ENCODE assay signal across 23 mouse cellular contexts in the genomic region with DNA sequence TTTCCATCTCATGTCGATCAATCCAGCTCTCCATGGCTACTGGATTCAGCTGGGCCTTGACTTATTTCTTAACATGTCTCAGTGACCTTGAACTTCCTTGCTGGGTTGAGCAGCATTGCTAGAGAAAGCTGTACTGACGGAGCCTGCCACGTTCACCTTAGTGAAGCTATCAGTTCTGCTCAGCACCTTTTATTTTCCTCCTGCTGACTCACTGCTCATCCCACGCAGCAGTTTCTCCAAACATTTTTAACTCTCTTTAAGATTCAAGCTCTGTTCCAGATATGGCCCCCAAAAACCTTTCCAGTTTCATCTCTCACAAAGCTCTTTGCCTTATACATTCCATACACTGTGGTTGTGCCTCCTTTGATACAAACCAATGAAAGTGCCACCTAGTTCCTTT.
DNase-seq lines count a peak whose midpoint lies in the region; TF ChIP-seq lines count a peak whose summit lies in the region.
"Had no signal": no experiment of that assay in that cellular context is flagged by ENCODE, and none has a peak within 500 bp of the region (broad histone marks: within the 10 kb centered on the region; RNA-seq: fewer than 3 reads in every experiment).

No protein-coding gene starts in this region.

- H3K27ac ChIP-seq in left cerebral cortex, adult 2 months = peak overlapping the region; percentile 68
- H3K27ac ChIP-seq: embryonic facial prominence, embryonic 15.5 days; heart, embryonic 15.5 days; hindbrain, embryonic 13.5 days; layer of hippocampus, adult 2 months; limb, embryonic 15.5 days; liver, embryonic 15.5 days; lung, embryonic 15.5 days had no signal

- TF ChIP-seq CTCF in left cerebral cortex, adult 2 months (IDR thresholded peaks at IDR 0.05) = no peak

- peak; percentile 14 to 41 for DNase-seq in adrenal gland, adult (ENCODE audit: inconsistent age in 2 of 2, low spot score in 1 of 2)
- no peak for DNase-seq in adrenal gland, postnatal 10 days
- peak; percentile 33 for DNase-seq in left cerebral cortex, adult 11 months (ENCODE audit: low spot score)
- no peak for DNase-seq in left cerebral cortex, postnatal 10 days (ENCODE audit: extremely low spot score in 1 of 2, low spot score in 2 of 2)
- peak; percentile 32 to 43 for DNase-seq in left cerebral cortex, adult 2 months (ENCODE audit: extremely low spot score in 1 of 2, low spot score in 2 of 2)
- DNase-seq in right cerebral cortex, postnatal 25 days = peak; percentile 38
- no peak for DNase-seq in layer of hippocampus, adult 9-11 months
- no peak for DNase-seq in kidney, postnatal 25 days
- DNase-seq: cerebellum, adult 9-10 months; heart, postnatal 36 days; kidney, adult 18-20 months; kidney, postnatal 14 days; layer of hippocampus, postnatal 36 days; lung, postnatal 36 days; midbrain, embryonic 14.5 days had no signal

- intact Hi-C loops in left cerebral cortex, postnatal 10 days (cut with DNase I) = no loop called here
- intact Hi-C loops in left cerebral cortex, adult 2 months (cut with DNase I) = no loop called here

- no peak overlapping the region for H3K4me3 ChIP-seq in left cerebral cortex, adult 2 months
- H3K4me3 ChIP-seq: embryonic facial prominence, embryonic 15.5 days; heart, embryonic 15.5 days; hindbrain, embryonic 13.5 days; layer of hippocampus, adult 2 months; limb, embryonic 15.5 days; liver, embryonic 15.5 days; lung, embryonic 15.5 days; megakaryocyte, embryonic 14.5 days had no signal

Comparison
In these comparisons a context has a peak if more than half of its experiments do, and no peak if none do; other contexts are left out.
1. DNase-seq: peak in adrenal gland, adult (2 of 2), left cerebral cortex, adult 11 months (single experiment), left cerebral cortex, adult 2 months (2 of 2) and right cerebral cortex, postnatal 25 days (single experiment); none in adrenal gland, postnatal 10 days (single experiment), left cerebral cortex, postnatal 10 days (0 of 2), layer of hippocampus, adult 9-11 months (single experiment) and kidney, postnatal 25 days (0 of 2).